Mouse (Mus musculus): ENCODE results near the gene Fkbp6.

GRCm38 (mm10) chr5:135292001-135292400 lies 57.8 kb downstream of the Fkbp6 start:
- TF ChIP-seq CTCF (IDR thresholded peaks at IDR 0.05; ENCODE audit: low read depth, low read length) (no peak), POLR2AphosphoS5 (IDR thresholded peaks at IDR 0.05; ENCODE audit: insufficient replicate concordance, low read depth, low read length) (no peak), GATA2 (IDR thresholded peaks at IDR 0.05; ENCODE audit: borderline replicate concordance, low read depth, low read length) (no peak)
